Mouse (Mus musculus) Muller cell, postnatal 12 days (primary cell): ENCODE data around the gene Mybl2.

Source experiments
- DNase-seq: peaks from one replicate; pipeline ENCODE4 v3.0.0-alpha.2; 2015; ENCODE audit errors: inconsistent ontology term

Mybl2 gene

GRCm38 (mm10) chr2:163111413-163112201 is 57.1 kb downstream of the Mybl2 start:
- DNase-seq: no peak

- DNase-seq: no peak
These were observed 66.3 kb downstream of the Mybl2 start for GRCm38 (mm10) chr2:163120626-163121352.

GRCm38 (mm10) chr2:163121353-163121660 is 66.8 kb downstream of the Mybl2 start:
- no peak for DNase-seq

GRCm38 (mm10) chr2:163122319-163122718 is 67.8 kb downstream of the Mybl2 start:
- DNase-seq: peak; percentile 81

- no peak for DNase-seq
These were observed 69.0 kb downstream of the Mybl2 start for GRCm38 (mm10) chr2:163123496-163123895.

GRCm38 (mm10) chr2:163130837-163131236 is 76.3 kb downstream of the Mybl2 start:
- no peak for DNase-seq

GRCm38 (mm10) chr2:163132314-163132713 is 77.8 kb downstream of the Mybl2 start:
- no peak for DNase-seq
